ENCODE assay signal across 28 mouse cellular contexts in genomic region chr13:44332716-44333240, GRCm38 (mm10).
DNase-seq lines count a peak whose midpoint lies in the region; ATAC-seq and TF ChIP-seq lines count a peak whose summit lies in the region.
"Had no signal": no experiment of that assay in that cellular context is flagged by ENCODE, and none has a peak within 500 bp of the region (broad histone marks: within the 10 kb centered on the region; RNA-seq: fewer than 3 reads in every experiment).

No protein-coding gene starts in this region.

- no peaks in the 10 kb centered on the region; the same call in 1 of the 2 replicates for H3K9me3 ChIP-seq in midbrain, embryonic 11.5 days (ENCODE audit: control insufficient read depth, low read length)
- H3K9me3 ChIP-seq in midbrain, embryonic 10.5 days (replicated peaks): peaks cover 11% of the 10 kb centered on the region; the same call in 1 of the 2 replicates
- H3K9me3 ChIP-seq: embryonic facial prominence, embryonic 15.5 days had no signal

- H3K4me1 ChIP-seq in midbrain, embryonic 11.5 days (ENCODE audit: control insufficient read depth, insufficient read depth, low read length): no peaks in the 10 kb centered on the region
- H3K4me1 ChIP-seq in midbrain, embryonic 10.5 days: peaks cover 8% of the 10 kb centered on the region

- ATAC-seq in midbrain, embryonic 11.5 days (ENCODE audit: low FRiP score): no peak
- ATAC-seq: CD4-positive, CD25-positive, alpha-beta regulatory T cell, adult 4 months; forebrain, embryonic 16.5 days; intestine, postnatal 0 days; midbrain, embryonic 16.5 days had no signal

- no peaks in the 10 kb centered on the region for H3K36me3 ChIP-seq in midbrain, embryonic 11.5 days (ENCODE audit: control insufficient read depth, insufficient read depth, low read length)
- H3K36me3 ChIP-seq in midbrain, embryonic 10.5 days: no peaks in the 10 kb centered on the region
- H3K36me3 ChIP-seq: embryonic facial prominence, embryonic 15.5 days; forebrain, embryonic 10.5 days; heart, embryonic 13.5 days; limb, embryonic 12.5 days had no signal

- 71% methylated on average over 11 of the region's 11 CpGs for WGBS in midbrain, embryonic 11.5 days
- WGBS in midbrain, embryonic 10.5 days: 75% methylated on average over 11 of the region's 11 CpGs

- 0 out of 2 replicates have a peak, but pooled peaks cover 3% of the 10 kb centered on the region for H3K27me3 ChIP-seq in midbrain, embryonic 11.5 days (ENCODE audit: control insufficient read depth, insufficient read depth, low read length)
- H3K27me3 ChIP-seq in midbrain, embryonic 10.5 days (ENCODE audit: low read depth, poor library complexity, severe bottlenecking): peaks cover 48% of the 10 kb centered on the region
- H3K27me3 ChIP-seq: embryonic facial prominence, embryonic 15.5 days; heart, embryonic 13.5 days had no signal

- peak overlapping the region; percentile 59 for H3K27ac ChIP-seq in gastrocnemius, adult 2 months
- H3K27ac ChIP-seq in midbrain, embryonic 11.5 days (ENCODE audit: low read depth, low read length): no peak overlapping the region
- H3K27ac ChIP-seq in midbrain, embryonic 10.5 days (replicated peaks): no peak overlapping the region
- H3K27ac ChIP-seq: embryonic facial prominence, embryonic 15.5 days; forebrain, embryonic 10.5 days; heart, adult 2 months; heart, embryonic 13.5 days; layer of hippocampus, adult 2 months; limb, embryonic 12.5 days had no signal

- DNase-seq in gastrocnemius, adult 2 months: no peak
- no peak for DNase-seq in gastrocnemius, postnatal 14 days
- peak; percentile 51 for DNase-seq in midbrain, embryonic 11.5 days (ENCODE audit: low spot score, missing footprints)
- DNase-seq in midbrain, embryonic 10.5 days (ENCODE audit: low spot score): no peak
- DNase-seq in adrenal gland, postnatal 25 days: peak; percentile 6
- no peak for DNase-seq in left cerebral cortex, adult 8-10 months (ENCODE audit: low spot score in 2 of 2)
- DNase-seq in embryo, embryonic 10.5 days (ENCODE audit: low spot score): no peak
- DNase-seq: cerebellum, adult 18-20 months; cerebellum, postnatal 25 days; embryo, embryonic 11 days; gastrocnemius, postnatal 36 days; heart, adult 2 months; heart, postnatal 14 days; kidney, postnatal 25 days; layer of hippocampus, postnatal 36 days; lung, postnatal 36 days; right cerebral cortex, postnatal 4 days; thymus, postnatal 14 days had no signal

- peak overlapping the region; percentile 52 for H3K4me3 ChIP-seq in gastrocnemius, adult 2 months
- no peak overlapping the region for H3K4me3 ChIP-seq in midbrain, embryonic 11.5 days (ENCODE audit: low read depth, low read length)
- no peak overlapping the region for H3K4me3 ChIP-seq in midbrain, embryonic 10.5 days
- H3K4me3 ChIP-seq: embryonic facial prominence, embryonic 15.5 days; forebrain, embryonic 10.5 days; heart, adult 2 months; heart, embryonic 13.5 days; layer of hippocampus, adult 2 months; limb, embryonic 12.5 days had no signal

- no peak overlapping the region for H3K9ac ChIP-seq in midbrain, embryonic 11.5 days (ENCODE audit: low read length)
- H3K9ac ChIP-seq: embryonic facial prominence, embryonic 15.5 days; heart, embryonic 13.5 days; limb, embryonic 12.5 days had no signal

- intact Hi-C loops in gastrocnemius, adult 2 months (cut with DNase I): no loop called here
- intact Hi-C loops in gastrocnemius, postnatal 14 days (cut with DNase I; ENCODE audit: low total_unique reads): no loop called here

- TF ChIP-seq CTCF in gastrocnemius, adult 2 months (IDR thresholded peaks at IDR 0.05): no peak

- no peak overlapping the region for H3K4me2 ChIP-seq in midbrain, embryonic 11.5 days
- H3K4me2 ChIP-seq: embryonic facial prominence, embryonic 15.5 days; heart, embryonic 13.5 days; limb, embryonic 12.5 days; liver, embryonic 11.5 days had no signal

Comparison
In these comparisons a context has a peak if more than half of its experiments do, and no peak if none do; other contexts are left out.
1. DNase-seq: peak in midbrain, embryonic 11.5 days (single experiment) and adrenal gland, postnatal 25 days (single experiment); none in gastrocnemius, adult 2 months (single experiment), gastrocnemius, postnatal 14 days (single experiment), midbrain, embryonic 10.5 days (single experiment), left cerebral cortex, adult 8-10 months (0 of 2) and embryo, embryonic 10.5 days (single experiment).